Mouse (Mus musculus): ENCODE results near the gene Btbd9.

DNA sequence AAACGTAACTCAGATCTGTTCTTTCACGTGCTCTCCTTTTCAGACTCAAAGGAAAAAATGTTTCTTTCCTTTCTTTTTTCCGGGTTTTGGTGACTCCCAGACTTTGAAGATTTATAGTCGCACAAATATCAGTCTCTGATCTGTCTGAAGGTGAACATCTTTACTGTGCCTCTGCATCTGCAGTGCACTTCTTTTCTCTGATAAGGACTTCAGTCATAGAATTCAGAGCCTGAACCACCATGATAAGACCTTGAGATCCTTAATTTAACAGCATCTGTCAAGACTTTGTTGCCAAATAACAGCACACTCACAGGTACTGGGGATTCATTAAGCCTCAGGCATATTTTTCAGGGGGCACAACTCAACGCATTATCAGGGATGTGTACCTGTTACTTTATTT is 39.9 kb upstream of the Btbd9 start:
- TF ChIP-seq POLR2A (IDR thresholded peaks at IDR 0.05; ENCODE audit: extremely low read depth, insufficient read depth, low read length) = no peak
- TF ChIP-seq CTCF (IDR thresholded peaks at IDR 0.05; ENCODE audit: extremely low read depth, insufficient read depth, low read length) = no peak
